Comparison of ENCODE assay signal across 20 mouse cellular contexts in genomic region chr7:84026950-84027585, GRCm38 (mm10). TPM values are rescaled to one million over a fixed set of nuclear protein-coding genes. Genes with fewer than 3 reads are reported as not detected.
"Had no signal": no experiment of that assay in that cellular context is flagged by ENCODE, and none has a peak within 500 bp of the region (broad histone marks: within the 10 kb centered on the region; RNA-seq: fewer than 3 reads in every experiment).

No protein-coding gene starts in this region.

- H3K36me3 ChIP-seq: midbrain, embryonic 10.5 days; midbrain, embryonic 12.5 days; neural tube, embryonic 13.5 days; neural tube, embryonic 15.5 days had no signal

- H3K9ac ChIP-seq: lung, embryonic 14.5 days; midbrain, embryonic 12.5 days; neural tube, embryonic 13.5 days; neural tube, embryonic 15.5 days had no signal

- H3K9me3 ChIP-seq: midbrain, embryonic 10.5 days; midbrain, embryonic 12.5 days; neural tube, embryonic 13.5 days; neural tube, embryonic 15.5 days had no signal

- H3K4me2 ChIP-seq: lung, embryonic 14.5 days; midbrain, embryonic 12.5 days; neural tube, embryonic 13.5 days; neural tube, embryonic 15.5 days had no signal

- H3K27me3 ChIP-seq: midbrain, embryonic 12.5 days; neural tube, embryonic 13.5 days; neural tube, embryonic 15.5 days had no signal

- DNase-seq: lung, adult 18-20 months; lung, embryonic 14.5 days; lung, postnatal 10 days; lung, postnatal 4 days; midbrain, embryonic 14.5 days; retina, postnatal 1 day; right cerebral cortex, adult 18-20 months; right cerebral cortex, postnatal 25 days; right cerebral cortex, postnatal 4 days; spleen, adult 18-20 months; thymus, adult 2 months; thymus, postnatal 25 days; thymus, postnatal 4 days had no signal

- ATAC-seq: midbrain, embryonic 16.5 days had no signal

- H3K27ac ChIP-seq: midbrain, embryonic 10.5 days; midbrain, embryonic 12.5 days; neural tube, embryonic 13.5 days; neural tube, embryonic 15.5 days had no signal

- H3K4me3 ChIP-seq: midbrain, embryonic 10.5 days; midbrain, embryonic 12.5 days; myocyte; neural tube, embryonic 13.5 days; neural tube, embryonic 15.5 days had no signal

- H3K4me1 ChIP-seq: midbrain, embryonic 10.5 days; midbrain, embryonic 12.5 days had no signal

RNA-seq across cellular contexts. Expression of gene Cemip, which starts 59.2 kb away (rescaled TPM):
- polyA plus RNA-seq: liver, embryonic 16.5 days had no signal
